21 mouse cellular contexts compared by ENCODE assay signal in the genomic region with DNA sequence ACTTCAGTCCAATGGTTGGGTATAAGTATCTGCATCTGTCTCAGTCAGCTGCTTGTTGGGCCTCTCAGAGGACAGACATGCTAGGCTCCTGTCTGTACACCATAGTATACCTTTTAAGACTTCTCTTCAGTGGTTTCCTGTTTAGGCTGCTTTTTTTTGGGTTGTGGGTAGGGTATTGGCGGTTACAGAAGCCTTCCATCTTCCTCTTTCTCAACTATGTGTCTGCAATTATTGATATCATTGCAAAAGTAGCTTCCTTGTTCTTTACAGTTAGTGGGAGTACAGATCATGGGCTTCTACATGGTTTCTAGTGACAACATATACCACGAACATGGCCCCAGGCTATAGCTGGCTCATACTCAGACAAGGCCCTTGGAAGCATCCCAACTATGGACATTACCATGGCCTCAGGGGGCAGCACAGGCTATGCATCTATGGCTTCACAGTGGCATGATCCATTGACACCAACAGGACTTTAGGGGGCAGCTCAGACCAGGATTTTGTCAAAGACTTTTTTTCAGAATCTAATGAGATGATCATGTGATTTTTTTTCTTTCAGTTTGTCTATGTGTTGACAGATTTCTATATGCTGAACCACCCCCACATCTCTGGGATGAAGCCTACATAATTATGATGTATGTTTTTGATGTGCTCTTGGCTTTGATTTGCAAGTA. TPM values are rescaled to one million over a fixed set of nuclear protein-coding genes. Genes with fewer than 3 reads are reported as not detected.
DNase-seq lines count a peak whose midpoint lies in the region; ATAC-seq and TF ChIP-seq lines count a peak whose summit lies in the region.
"Had no signal": no experiment of that assay in that cellular context is flagged by ENCODE, and none has a peak within 500 bp of the region (broad histone marks: within the 10 kb centered on the region; RNA-seq: fewer than 3 reads in every experiment).

No protein-coding gene starts in this region.

- no peaks in the 10 kb centered on the region for H3K9me3 ChIP-seq in hindbrain, embryonic 13.5 days
- H3K9me3 ChIP-seq: heart, embryonic 12.5 days; neural tube, embryonic 12.5 days had no signal

- DNase-seq in lung, postnatal 25 days (ENCODE audit: low spot score) = peak; percentile 51
- no peak for DNase-seq in lung, postnatal 14 days
- DNase-seq in retina, postnatal 1 day = no peak
- DNase-seq: cerebellum, adult 9-11 months; gastrocnemius, adult 2 months; kidney, adult 8-10 months; thymus, postnatal 14 days had no signal

- WGBS in small intestine, adult 2 months = 80% methylated on average over 2 of the region's 2 CpGs
- WGBS in hindbrain, embryonic 13.5 days = 88% methylated on average over 2 of the region's 2 CpGs

- peaks cover 32% of the 10 kb centered on the region for H3K36me3 ChIP-seq in small intestine, adult 2 months (ENCODE audit: control insufficient read depth, insufficient read depth, low read length)
- H3K36me3 ChIP-seq in hindbrain, embryonic 13.5 days = no peaks in the 10 kb centered on the region
- H3K36me3 ChIP-seq: embryonic facial prominence, embryonic 12.5 days; heart, embryonic 12.5 days; neural tube, embryonic 12.5 days had no signal

- H3K4me2 ChIP-seq in hindbrain, embryonic 13.5 days = no peak overlapping the region
- H3K4me2 ChIP-seq: embryonic facial prominence, embryonic 12.5 days; heart, embryonic 12.5 days; midbrain, embryonic 11.5 days; neural tube, embryonic 12.5 days had no signal

- peaks cover 8% of the 10 kb centered on the region; the same call in 1 of the 2 replicates for H3K4me1 ChIP-seq in small intestine, adult 2 months (ENCODE audit: control insufficient read depth, insufficient read depth, insufficient read length, low read length)
- no peaks in the 10 kb centered on the region for H3K4me1 ChIP-seq in hindbrain, embryonic 13.5 days (replicated peaks)
- H3K4me1 ChIP-seq: embryonic facial prominence, embryonic 12.5 days; heart, embryonic 12.5 days; neural tube, embryonic 12.5 days had no signal

- no peaks in the 10 kb centered on the region for H3K27me3 ChIP-seq in small intestine, adult 2 months (ENCODE audit: control insufficient read depth, insufficient read depth, low read length)
- H3K27me3 ChIP-seq in hindbrain, embryonic 13.5 days = no peaks in the 10 kb centered on the region
- H3K27me3 ChIP-seq: embryonic facial prominence, embryonic 12.5 days; heart, embryonic 12.5 days; neural tube, embryonic 12.5 days had no signal

- no peak for TF ChIP-seq CTCF in small intestine, adult 2 months (IDR thresholded peaks at IDR 0.05; ENCODE audit: extremely low read depth, insufficient read length, insufficient replicate concordance, low read depth, low read length)

- peak overlapping the region; percentile 8; the same call in 1 of the 2 replicates for H3K27ac ChIP-seq in small intestine, adult 2 months (ENCODE audit: insufficient read depth, low read depth, low read length)
- H3K27ac ChIP-seq in hindbrain, embryonic 13.5 days = no peak overlapping the region
- H3K27ac ChIP-seq: embryonic facial prominence, embryonic 12.5 days; gastrocnemius, adult 2 months; layer of hippocampus, adult 2 months; neural tube, embryonic 12.5 days had no signal

- H3K4me3 ChIP-seq in small intestine, adult 2 months (ENCODE audit: low read depth, low read length) = no peak overlapping the region
- H3K4me3 ChIP-seq in hindbrain, embryonic 13.5 days = no peak overlapping the region
- H3K4me3 ChIP-seq: embryonic facial prominence, embryonic 12.5 days; gastrocnemius, adult 2 months; heart, embryonic 12.5 days; layer of hippocampus, adult 2 months; neural tube, embryonic 12.5 days had no signal

- TF ChIP-seq POLR2A in small intestine, adult 2 months (IDR thresholded peaks at IDR 0.05; ENCODE audit: low read depth, low read length) = no peak

- peak; percentile 86 for ATAC-seq in CD4-positive, CD25-positive, alpha-beta regulatory T cell, adult 4 months
- ATAC-seq in granulocyte monocyte progenitor cell, adult 5-6 weeks (replicated peaks; ENCODE audit: poor library complexity, severe bottlenecking) = peak; percentile 98
- no peak for ATAC-seq in hindbrain, embryonic 13.5 days (ENCODE audit: low FRiP score)

- H3K9ac ChIP-seq in hindbrain, embryonic 13.5 days = no peak overlapping the region
- H3K9ac ChIP-seq: embryonic facial prominence, embryonic 12.5 days; heart, embryonic 12.5 days; neural tube, embryonic 12.5 days had no signal

RNA-seq across cellular contexts. Expression of a gene that starts 15.6 kb away (rescaled TPM):
- not detected for polyA plus RNA-seq in CD4-positive, CD25-positive, alpha-beta regulatory T cell, adult 4 months (2017; shearing (Covaris generic))
- total RNA-seq in granulocyte monocyte progenitor cell, adult 5-6 weeks (2014; fragmentation: Nextera tagmentation) = not detected in 2 replicates
- not detected in 2 replicates for total RNA-seq in granulocyte monocyte progenitor cell, adult 5-6 weeks (2017)
- polyA plus RNA-seq in small intestine, adult 2 months (2012; rRNA removed) = 173 and 417 TPM in 2 replicates
- polyA plus RNA-seq in hindbrain, embryonic 13.5 days (2015; fragmentation: Nextera tagmentation; extraction: Ambion mirVana) = not detected in 2 replicates
- total RNA-seq: ES-E14 had no signal
- polyA plus RNA-seq: embryonic facial prominence, embryonic 12.5 days; forebrain, embryonic 11.5 days; heart, embryonic 12.5 days; hindbrain, embryonic 11.5 days; midbrain, embryonic 11.5 days; neural tube, embryonic 12.5 days had no signal

RNA-seq across cellular contexts. Expression of a gene that starts 47.5 kb away (rescaled TPM):
- polyA plus RNA-seq in CD4-positive, CD25-positive, alpha-beta regulatory T cell, adult 4 months (2017; shearing (Covaris generic)) = not detected
- not detected in 2 replicates for total RNA-seq in granulocyte monocyte progenitor cell, adult 5-6 weeks (2014; fragmentation: Nextera tagmentation)
- total RNA-seq in granulocyte monocyte progenitor cell, adult 5-6 weeks (2017) = not detected in 2 replicates
- 30.4 and 79.4 TPM in 2 replicates for polyA plus RNA-seq in small intestine, adult 2 months (2012; rRNA removed)
- polyA plus RNA-seq in hindbrain, embryonic 13.5 days (2015; fragmentation: Nextera tagmentation; extraction: Ambion mirVana) = not detected in 2 replicates
- total RNA-seq: ES-E14; gastrocnemius, adult 2 months; layer of hippocampus, adult 2 months; left cerebral cortex, postnatal 10 days had no signal
- polyA plus RNA-seq: embryonic facial prominence, embryonic 12.5 days; forebrain, embryonic 11.5 days; heart, embryonic 12.5 days; hindbrain, embryonic 11.5 days; midbrain, embryonic 11.5 days; neural tube, embryonic 12.5 days; stomach, embryonic 14.5 days had no signal

Comparison
In these comparisons a context has a peak if more than half of its experiments do, and no peak if none do; other contexts are left out.
1. RNA of a gene that starts 15.6 kb away (polyA plus RNA-seq): 173 to 417 TPM in small intestine, adult 2 months; not detected in CD4-positive, CD25-positive, alpha-beta regulatory T cell, adult 4 months and not detected in hindbrain, embryonic 13.5 days; every median in the first group is over 100 times any median in the second.
2. RNA of a gene that starts 47.5 kb away (polyA plus RNA-seq): 30.4 to 79.4 TPM in small intestine, adult 2 months; not detected in CD4-positive, CD25-positive, alpha-beta regulatory T cell, adult 4 months and not detected in hindbrain, embryonic 13.5 days; every median in the first group is over 10 times any median in the second.